Mouse (Mus musculus) neural tube, embryonic 12.5 days (tissue): ENCODE measurements around the gene Cenpa. TPM values are rescaled to one million over a fixed set of nuclear protein-coding genes. Genes with fewer than 3 reads are reported as not detected.

Source experiments
- ATAC-seq: fragments of 200-750 bp; cut with Nextera tagmentation; 2 replicates; pipeline ENCODE4 v1.8.0; 2017; ENCODE audit warnings: low read depth, mild to moderate bottlenecking, moderate TSS enrichment, moderate library complexity; ENCODE audit not compliant: low FRiP score
- H3K27ac ChIP-seq: fragments of 300-500 bp; sonication (generic); 2 replicates; pipeline ENCODE4 v1.5.1; 2016
- H3K27me3 ChIP-seq: fragments of 300-500 bp; sonication (generic); replicated peaks from 2 replicates; pipeline ENCODE4 v1.6.1; 2016; ENCODE audit warnings: mild to moderate bottlenecking
- H3K36me3 ChIP-seq: fragments of 300-500 bp; sonication (generic); 2 replicates; pipeline ENCODE4 v1.6.1; 2016; ENCODE audit warnings: mild to moderate bottlenecking
- H3K4me1 ChIP-seq: fragments of 300-500 bp; sonication (generic); 2 replicates; pipeline ENCODE4 v1.6.1; 2016
- H3K4me2 ChIP-seq: fragments of 300-500 bp; sonication (generic); replicated peaks from 2 replicates; pipeline ENCODE4 v1.6.1; 2016; ENCODE audit warnings: mild to moderate bottlenecking
- H3K4me3 ChIP-seq: fragments of 300-500 bp; sonication (generic); 2 replicates; pipeline ENCODE4 v1.5.1; 2016
- H3K9ac ChIP-seq: fragments of 300-500 bp; sonication (generic); 2 replicates; pipeline ENCODE4 v1.6.1; 2016; ENCODE audit warnings: mild to moderate bottlenecking
- H3K9me3 ChIP-seq: fragments of 300-500 bp; sonication (generic); 2 replicates; pipeline ENCODE4 v1.6.1; 2016; ENCODE audit warnings: mild to moderate bottlenecking
- WGBS: fragments of 180-500 bp; shearing (Covaris S2); methylation state at CpG from one replicate; pipeline ENCODE4 v1.1.7; 2016; 5-methylcytosine and 5-hydroxymethylcytosine counted together
- polyA plus RNA-seq: library from polyadenylated mRNA; unstranded; fragments of >200 nt; fragmentation: Nextera tagmentation; extraction: Ambion mirVana; gene quantifications from 2 replicates; pipeline ENCODE4 v1.2.1, GENCODE M21; 2016

The Cenpa gene
- 210 and 233 TPM in 2 replicates for polyA plus RNA-seq

DNA sequence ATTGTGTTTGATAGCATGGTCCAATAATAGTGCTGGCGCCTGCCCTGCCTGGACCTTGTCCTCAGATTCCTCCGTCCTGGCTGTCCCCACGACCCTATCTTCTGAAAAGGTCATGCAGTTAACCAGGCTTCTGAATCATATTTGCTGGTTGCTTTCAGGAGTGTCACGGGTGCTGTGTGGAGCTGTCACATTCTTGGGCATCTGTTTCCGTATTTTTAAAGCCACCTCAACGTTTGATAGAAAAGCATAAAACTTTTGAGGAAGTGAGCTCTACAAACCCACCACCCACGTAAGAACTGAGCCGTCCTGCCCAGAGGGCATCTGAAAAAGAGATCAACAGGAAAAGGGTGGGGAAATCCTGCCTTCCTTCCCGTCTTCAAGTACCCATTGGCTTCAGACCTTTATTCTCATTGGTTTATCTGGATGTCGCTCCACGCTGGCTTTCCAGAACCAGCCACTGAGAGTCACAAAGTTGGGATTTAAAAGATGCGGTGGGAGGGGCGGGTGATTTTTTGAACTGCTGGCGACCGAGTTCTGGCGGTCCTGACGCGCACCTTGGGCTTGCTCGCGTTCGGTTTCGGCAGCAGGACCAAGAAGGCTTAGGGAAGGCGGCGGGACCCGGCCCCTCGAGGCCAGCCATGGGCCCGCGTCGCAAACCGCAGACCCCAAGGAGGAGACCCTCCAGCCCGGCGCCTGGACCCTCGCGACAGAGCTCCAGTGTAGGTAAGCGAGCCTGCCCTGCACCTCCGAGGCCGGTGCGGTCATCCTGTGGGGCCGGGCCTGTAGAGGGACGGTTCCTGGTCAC, at the start of gene Cenpa:
Gene Cenpa (plus strand): TSS at position 387 of the 805 bp plus-strand sequence.
- Histone ChIP-seq H3K9ac (peak within 1 kb of the TSS; percentile 72), H3K9me3 (no peaks in the 10 kb centered on the region), H3K4me2 (peak within 1 kb of the TSS; percentile 79), H3K27ac (no peak within 1 kb of the TSS), H3K27me3 (no peaks in the 10 kb centered on the region), H3K4me1 (peaks cover 11% of the 10 kb centered on the region), H3K4me3 (peak within 1 kb of the TSS; percentile 77), H3K36me3 (peaks cover 16% of the 10 kb centered on the region)
- ATAC-seq, result peak; percentile 96
- under 1% methylated on average over 40 of the region's 40 CpGs for WGBS

DNA sequence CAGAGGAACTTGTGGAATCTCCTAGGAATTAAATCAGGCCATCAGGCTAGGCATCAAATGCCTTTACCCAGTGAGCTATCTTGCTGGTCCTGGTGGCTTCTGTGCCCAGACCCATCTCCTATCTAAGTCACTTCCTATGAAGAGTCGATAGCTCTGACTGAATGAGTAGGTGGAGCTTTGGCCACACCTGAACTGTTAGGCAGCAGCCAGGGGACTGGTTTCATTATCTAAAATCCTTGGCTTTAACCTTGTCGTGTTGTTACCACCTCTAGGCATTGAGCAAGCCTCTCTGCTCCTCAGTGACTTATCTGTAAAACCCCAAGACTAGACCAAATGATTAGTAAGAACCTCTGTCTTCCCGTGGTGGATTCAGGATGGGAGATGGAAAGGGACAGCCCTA, 49.2 kb upstream of the Cenpa start:
- WGBS, result 38% methylated on average over 3 of the region's 3 CpGs
- no peak for ATAC-seq
- H3K9me3 ChIP-seq, result no peaks in the 10 kb centered on the region
- H3K4me3 ChIP-seq, result no peak overlapping the region
- no peak overlapping the region for H3K4me2 ChIP-seq
- H3K4me1 ChIP-seq, result peaks cover 6% of the 10 kb centered on the region
- H3K9ac ChIP-seq, result no peak overlapping the region
- peaks cover 32% of the 10 kb centered on the region for H3K27me3 ChIP-seq
- H3K36me3 ChIP-seq, result no peaks in the 10 kb centered on the region
- H3K27ac ChIP-seq, result no peak overlapping the region

DNA sequence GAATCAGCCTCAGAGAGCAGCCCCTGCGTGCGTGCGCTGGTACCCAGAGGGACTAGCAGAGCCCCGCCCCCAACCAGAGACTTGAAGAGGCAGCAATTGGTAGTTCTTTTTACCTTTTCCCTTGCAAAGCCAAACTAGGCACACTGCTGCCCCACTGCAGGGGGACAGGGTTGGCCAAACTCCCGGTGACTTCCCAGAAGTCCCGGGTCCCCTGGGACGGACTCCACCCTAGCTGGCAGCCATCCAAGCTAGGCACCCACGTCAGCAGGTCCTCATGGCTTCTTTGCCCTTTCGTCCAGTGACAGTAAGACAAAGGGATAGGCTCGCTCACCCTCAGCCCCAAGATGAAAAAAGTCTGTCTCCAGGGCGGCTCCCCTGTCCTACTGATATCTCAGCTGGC, 48.7 kb upstream of the Cenpa start:
- 42% methylated on average over 11 of the region's 11 CpGs for WGBS
- H3K4me3 ChIP-seq, result no peak overlapping the region
- no peak overlapping the region for H3K27ac ChIP-seq
- H3K4me1 ChIP-seq, result peaks cover 11% of the 10 kb centered on the region
- no peaks in the 10 kb centered on the region for H3K36me3 ChIP-seq
- H3K9ac ChIP-seq, result no peak overlapping the region
- no peak overlapping the region for H3K4me2 ChIP-seq
- H3K9me3 ChIP-seq, result no peaks in the 10 kb centered on the region
- no peak for ATAC-seq
- peaks cover 37% of the 10 kb centered on the region for H3K27me3 ChIP-seq

DNA sequence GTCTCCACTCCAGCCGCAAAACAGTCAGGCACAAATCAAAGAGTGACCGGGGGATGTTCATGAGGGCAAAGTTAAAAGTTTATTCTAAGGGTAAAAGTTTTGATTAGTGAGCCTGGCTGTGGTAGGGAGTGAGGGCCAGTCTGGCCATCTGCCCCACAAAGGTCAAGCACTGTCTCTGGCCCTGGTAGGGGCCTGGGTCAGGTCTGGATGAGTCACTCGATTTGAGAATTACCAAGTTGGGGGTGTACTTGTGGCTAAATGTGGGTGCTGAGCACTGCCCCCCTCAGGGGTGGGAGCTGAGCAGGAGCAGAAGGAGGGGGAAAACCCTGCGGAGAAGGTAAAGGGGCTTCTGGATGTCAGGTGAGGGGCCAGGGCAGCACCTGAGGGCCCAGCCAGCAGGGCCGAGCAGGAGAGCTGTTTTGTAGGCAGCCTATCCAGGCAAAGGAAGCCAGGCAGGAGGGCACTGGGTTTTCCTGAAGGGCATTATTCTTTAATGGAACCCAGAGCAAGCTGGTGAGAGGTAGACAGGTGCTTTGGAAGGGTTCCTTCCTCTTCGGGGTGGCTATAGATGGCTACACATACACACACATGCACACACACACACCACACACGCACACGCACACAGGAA, 48.1 kb upstream of the Cenpa start:
- WGBS, result 78% methylated on average over 8 of the region's 8 CpGs
- no peak overlapping the region for H3K4me2 ChIP-seq

DNA sequence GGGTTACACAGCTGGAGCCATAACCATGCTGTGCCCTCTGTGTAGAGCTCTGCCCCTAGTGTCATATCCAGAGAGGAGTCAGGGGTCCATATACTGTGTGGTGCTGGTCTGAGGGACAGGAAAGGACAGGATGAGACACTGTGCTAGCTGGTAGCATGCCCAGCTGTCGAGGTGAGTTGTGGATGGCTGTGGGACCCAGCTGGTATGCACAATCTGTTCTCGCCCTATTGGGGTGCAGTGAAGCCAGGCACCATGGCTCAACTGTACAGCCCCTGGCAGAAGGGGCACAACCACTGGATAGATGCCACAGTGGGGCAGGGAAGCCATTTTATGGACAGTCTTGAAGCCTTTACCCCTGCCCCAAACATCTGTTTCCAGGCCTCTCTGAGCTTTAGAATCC, 47.4 kb upstream of the Cenpa start:
- Histone ChIP-seq H3K36me3 (no peaks in the 10 kb centered on the region), H3K4me3 (no peak overlapping the region), H3K9ac (no peak overlapping the region), H3K27me3 (peaks cover 45% of the 10 kb centered on the region), H3K4me1 (peaks cover 13% of the 10 kb centered on the region), H3K9me3 (no peaks in the 10 kb centered on the region), H3K4me2 (no peak overlapping the region), H3K27ac (no peak overlapping the region)
- no peak for ATAC-seq
- WGBS, result 77% methylated on average over 2 of the region's 2 CpGs

More for the DNA sequence above, 48.1 kb upstream of the Cenpa start:
- Histone ChIP-seq H3K9ac (no peak overlapping the region), H3K4me1 (peaks cover 13% of the 10 kb centered on the region), H3K4me3 (no peak overlapping the region), H3K27ac (no peak overlapping the region), H3K27me3 (peaks cover 41% of the 10 kb centered on the region), H3K36me3 (no peaks in the 10 kb centered on the region), H3K9me3 (no peaks in the 10 kb centered on the region)
- ATAC-seq, result no peak

DNA sequence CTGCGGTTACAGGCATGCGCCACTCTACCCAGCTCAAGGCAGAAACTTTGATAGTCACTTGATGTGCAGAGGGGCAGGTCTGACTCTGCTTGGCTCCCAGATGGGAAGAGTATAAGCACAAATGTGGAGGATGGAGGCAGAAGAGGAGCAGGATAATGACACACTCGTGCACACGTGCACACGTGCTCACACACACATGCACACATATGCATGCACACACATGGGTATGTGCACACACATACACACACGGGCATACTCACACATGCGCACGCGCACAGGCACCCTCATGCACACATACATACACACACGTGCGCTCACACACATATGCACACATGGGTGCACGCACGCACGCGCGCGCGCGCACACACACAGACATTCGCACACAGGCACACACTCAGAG, 46.0 kb upstream of the Cenpa start:
- Histone ChIP-seq H3K27ac (no peak overlapping the region), H3K4me3 (no peak overlapping the region), H3K9me3 (no peaks in the 10 kb centered on the region), H3K4me2 (no peak overlapping the region), H3K27me3 (peaks cover 50% of the 10 kb centered on the region), H3K36me3 (no peaks in the 10 kb centered on the region), H3K9ac (no peak overlapping the region), H3K4me1 (peaks cover 13% of the 10 kb centered on the region)
- WGBS, result 98% methylated on average over 20 of the region's 20 CpGs
- no peak for ATAC-seq

DNA sequence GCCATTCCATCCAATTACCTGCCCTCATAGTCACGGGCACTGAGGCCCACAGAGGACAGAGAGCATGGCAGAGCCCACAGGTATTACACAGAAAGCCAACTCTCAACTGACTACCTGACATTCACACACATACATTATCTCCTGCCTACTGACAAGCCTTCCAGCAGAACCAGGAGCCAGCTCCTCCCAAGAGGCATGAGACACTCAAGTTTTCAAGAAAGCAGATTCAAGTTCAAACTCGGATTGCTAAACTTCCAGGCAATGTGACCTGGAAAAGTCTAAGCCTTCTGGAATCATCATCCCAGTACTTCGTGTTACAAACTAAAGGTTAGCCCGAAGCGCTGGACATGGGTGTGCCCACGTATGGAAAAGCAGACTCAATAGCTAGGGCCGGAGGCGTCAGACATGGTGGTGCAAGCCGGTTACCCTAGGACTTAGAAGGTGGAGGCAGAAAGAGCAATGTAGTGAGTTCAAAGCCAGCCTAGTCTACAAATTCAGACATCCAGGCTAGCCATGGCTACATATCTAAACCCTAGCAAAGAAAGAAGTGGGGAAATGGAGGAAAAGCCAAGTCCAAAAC, 45.3 kb upstream of the Cenpa start:
- Histone ChIP-seq H3K4me3 (no peak overlapping the region), H3K9ac (no peak overlapping the region), H3K9me3 (no peaks in the 10 kb centered on the region), H3K27ac (no peak overlapping the region), H3K4me1 (peaks cover 13% of the 10 kb centered on the region), H3K27me3 (peaks cover 50% of the 10 kb centered on the region), H3K36me3 (no peaks in the 10 kb centered on the region), H3K4me2 (peak overlapping the region; percentile 85; the same call in 1 of the 2 replicates)
- 91% methylated on average over 9 of the region's 9 CpGs for WGBS
- ATAC-seq, result no peak

DNA sequence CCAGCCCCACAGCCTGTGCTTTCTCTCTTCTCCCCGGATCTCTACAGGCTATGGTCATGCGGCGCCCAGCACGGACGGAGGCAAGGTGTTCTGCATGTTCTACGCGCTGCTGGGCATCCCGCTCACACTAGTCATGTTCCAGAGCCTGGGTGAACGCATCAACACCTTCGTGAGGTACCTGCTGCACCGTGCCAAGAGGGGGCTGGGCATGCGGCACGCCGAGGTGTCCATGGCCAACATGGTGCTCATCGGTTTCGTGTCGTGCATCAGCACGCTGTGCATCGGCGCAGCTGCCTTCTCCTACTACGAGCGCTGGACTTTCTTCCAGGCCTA, 44.8 kb upstream of the Cenpa start:
- Histone ChIP-seq H3K9me3 (no peaks in the 10 kb centered on the region), H3K27me3 (peaks cover 50% of the 10 kb centered on the region), H3K27ac (no peak overlapping the region), H3K4me3 (peak overlapping the region; percentile 41), H3K36me3 (no peaks in the 10 kb centered on the region), H3K4me1 (peaks cover 13% of the 10 kb centered on the region), H3K4me2 (peak overlapping the region; percentile 85), H3K9ac (no peak overlapping the region)
- no peak for ATAC-seq
- WGBS, result 37% methylated on average over 22 of the region's 22 CpGs

DNA sequence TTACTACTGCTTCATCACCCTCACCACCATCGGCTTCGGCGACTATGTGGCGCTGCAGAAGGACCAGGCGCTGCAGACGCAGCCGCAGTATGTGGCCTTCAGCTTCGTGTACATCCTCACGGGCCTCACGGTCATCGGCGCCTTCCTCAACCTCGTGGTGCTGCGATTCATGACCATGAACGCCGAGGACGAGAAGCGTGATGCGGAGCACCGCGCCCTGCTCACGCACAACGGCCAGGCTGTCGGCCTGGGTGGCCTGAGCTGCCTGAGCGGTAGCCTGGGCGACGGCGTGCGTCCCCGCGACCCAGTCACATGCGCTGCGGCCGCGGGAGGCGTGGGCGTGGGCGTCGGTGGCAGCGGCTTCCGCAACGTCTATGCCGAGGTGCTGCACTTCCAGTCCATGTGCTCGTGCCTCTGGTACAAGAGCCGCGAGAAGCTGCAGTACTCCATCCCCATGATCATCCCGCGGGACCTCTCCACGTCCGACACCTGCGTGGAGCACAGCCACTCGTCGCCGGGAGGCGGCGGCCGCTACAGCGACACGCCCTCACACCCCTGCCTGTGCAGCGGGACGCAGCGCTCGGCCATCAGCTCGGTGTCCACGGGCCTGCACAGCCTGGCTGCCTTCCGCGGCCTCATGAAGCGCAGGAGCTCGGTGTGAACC, 44.3 kb upstream of the Cenpa start:
- 2% methylated on average over 69 of the region's 69 CpGs for WGBS

DNA sequence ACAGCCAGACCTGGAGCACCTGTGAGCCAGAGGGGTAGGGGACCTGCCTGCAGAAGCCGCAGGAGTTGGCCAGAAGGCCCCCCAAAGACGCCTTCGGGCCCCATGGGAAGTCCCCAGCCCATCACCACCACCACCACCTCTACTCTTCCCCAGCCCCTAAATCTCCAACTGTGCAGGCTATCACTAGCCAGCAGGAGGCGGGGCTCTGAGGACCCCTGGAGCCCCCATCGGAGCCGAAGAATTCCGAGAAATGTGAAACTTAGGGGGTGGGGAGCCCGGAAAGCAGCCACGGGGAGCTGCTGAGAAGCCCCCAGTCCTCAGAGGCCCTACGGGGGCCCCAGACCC, 43.8 kb upstream of the Cenpa start:
- Histone ChIP-seq H3K9ac (peak overlapping the region; percentile 52), H3K9me3 (no peaks in the 10 kb centered on the region), H3K27me3 (peaks cover 48% of the 10 kb centered on the region), H3K36me3 (no peaks in the 10 kb centered on the region), H3K4me3 (peak overlapping the region; percentile 41), H3K27ac (no peak overlapping the region), H3K4me1 (peaks cover 13% of the 10 kb centered on the region), H3K4me2 (peak overlapping the region; percentile 85)
- under 1% methylated on average over 10 of the region's 10 CpGs for WGBS
- 0 out of 2 replicates have a peak, but pooled peaks have one; percentile 17 for ATAC-seq

More for the DNA sequence above, 44.3 kb upstream of the Cenpa start:
- peaks cover 50% of the 10 kb centered on the region for H3K27me3 ChIP-seq
- peak overlapping the region; percentile 52 for H3K9ac ChIP-seq
- no peak overlapping the region for H3K27ac ChIP-seq
- ATAC-seq, result peak; percentile 65
- H3K4me3 ChIP-seq, result peak overlapping the region; percentile 41
- H3K9me3 ChIP-seq, result no peaks in the 10 kb centered on the region
- no peaks in the 10 kb centered on the region for H3K36me3 ChIP-seq
- peaks cover 13% of the 10 kb centered on the region for H3K4me1 ChIP-seq
- peak overlapping the region; percentile 85 for H3K4me2 ChIP-seq

DNA sequence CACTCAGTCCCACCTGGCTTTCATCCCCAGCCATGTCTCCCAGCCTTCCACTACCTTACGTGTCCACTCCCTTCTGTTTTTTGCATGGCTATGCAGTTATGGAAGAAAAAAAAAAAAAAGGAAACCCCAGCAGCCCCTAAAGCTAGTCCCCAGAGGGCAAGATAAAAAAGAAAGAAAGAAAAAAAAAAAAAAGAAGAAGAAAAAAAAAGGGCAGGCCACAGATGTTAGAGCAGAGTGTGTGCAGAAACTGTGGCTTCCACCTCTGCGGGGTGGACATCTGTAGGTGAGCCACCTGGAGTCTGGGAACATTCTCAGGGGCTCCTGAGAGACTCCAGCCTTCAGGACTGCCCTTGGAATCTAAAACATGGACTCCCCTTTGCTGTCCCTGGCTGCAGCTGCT, 43.2 kb upstream of the Cenpa start:
- Histone ChIP-seq H3K4me1 (peaks cover 13% of the 10 kb centered on the region), H3K36me3 (no peaks in the 10 kb centered on the region), H3K9ac (no peak overlapping the region), H3K4me3 (no peak overlapping the region), H3K9me3 (no peaks in the 10 kb centered on the region), H3K27ac (no peak overlapping the region), H3K27me3 (peaks cover 42% of the 10 kb centered on the region), H3K4me2 (peak overlapping the region; percentile 85; the same call in 1 of the 2 replicates)
- no peak for ATAC-seq
- WGBS, result 56% methylated on average over 2 of the region's 2 CpGs

DNA sequence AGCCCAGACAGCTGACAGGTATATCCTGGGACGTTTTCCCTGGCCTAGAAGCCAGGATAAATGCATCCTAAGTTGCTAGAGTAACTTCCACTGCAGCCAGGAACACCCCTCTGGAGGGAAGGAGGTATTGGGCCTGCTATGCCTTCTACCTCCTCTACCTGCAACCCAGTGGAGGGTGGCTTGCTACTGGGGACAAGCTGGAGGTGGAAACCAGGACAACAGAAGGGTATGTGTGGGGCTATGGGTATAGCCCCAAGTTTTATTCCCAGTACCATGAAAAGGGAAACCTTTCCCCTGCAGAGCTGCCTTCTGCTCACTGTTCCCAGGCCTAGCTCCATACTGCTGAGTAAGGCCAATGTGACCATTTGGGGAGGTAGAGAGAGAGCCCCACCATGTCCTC, 42.3 kb upstream of the Cenpa start:
- peaks cover 13% of the 10 kb centered on the region for H3K4me1 ChIP-seq
- H3K9ac ChIP-seq, result no peak overlapping the region
- peaks cover 37% of the 10 kb centered on the region for H3K27me3 ChIP-seq
- H3K4me2 ChIP-seq, result no peak overlapping the region
- no peak overlapping the region for H3K27ac ChIP-seq
- whole genome bisulfite sequencing, result 31% methylated on average over 1 of the region's 1 CpGs
- no peak overlapping the region for H3K4me3 ChIP-seq
- no peak for ATAC-seq
- no peaks in the 10 kb centered on the region for H3K36me3 ChIP-seq
- no peaks in the 10 kb centered on the region for H3K9me3 ChIP-seq
